ENCODE assay signal across 13 mouse cellular contexts in genomic region chr3:103314291-103314690, GRCm38 (mm10).
"Had no signal": no experiment of that assay in that cellular context is flagged by ENCODE, and none has a peak within 500 bp of the region (broad histone marks: within the 10 kb centered on the region; RNA-seq: fewer than 3 reads in every experiment).

No protein-coding gene starts in this region.

- H3K27ac ChIP-seq: left cerebral cortex, adult 2 months; limb, embryonic 15.5 days; liver, embryonic 14.5 days; midbrain, embryonic 12.5 days; neural tube, embryonic 13.5 days; stomach, embryonic 15.5 days had no signal

- H3K9me3 ChIP-seq: limb, embryonic 15.5 days; midbrain, embryonic 12.5 days; neural tube, embryonic 13.5 days; stomach, embryonic 15.5 days had no signal

- H3K4me1 ChIP-seq: limb, embryonic 15.5 days; midbrain, embryonic 12.5 days; stomach, embryonic 15.5 days had no signal

- H3K4me3 ChIP-seq: left cerebral cortex, adult 2 months; limb, embryonic 15.5 days; midbrain, embryonic 12.5 days; neural tube, embryonic 13.5 days; stomach, embryonic 15.5 days had no signal

- ATAC-seq: midbrain, embryonic 16.5 days had no signal

- DNase-seq: kidney, postnatal 25 days; lung, adult 18-20 months; retina, postnatal 1 day; right cerebral cortex, postnatal 14 days; thymus, adult 2 months; thymus, postnatal 25 days had no signal

- H3K9ac ChIP-seq: limb, embryonic 15.5 days; liver, embryonic 14.5 days; midbrain, embryonic 12.5 days; neural tube, embryonic 13.5 days; stomach, embryonic 15.5 days had no signal

- H3K27me3 ChIP-seq: limb, embryonic 15.5 days; midbrain, embryonic 12.5 days; neural tube, embryonic 13.5 days; stomach, embryonic 15.5 days had no signal

- H3K4me2 ChIP-seq: limb, embryonic 15.5 days; midbrain, embryonic 12.5 days; neural tube, embryonic 13.5 days; stomach, embryonic 15.5 days had no signal
